Mouse (Mus musculus) adrenal gland, postnatal 10 days (tissue): ENCODE results near the gene Cd7. TPM values are rescaled to one million over a fixed set of nuclear protein-coding genes. Genes with fewer than 3 reads are reported as not detected.
A peak's percentile ranks its signal among the peaks of the same experiment; 100 is the strongest.
"Not testable (repeated sequence)": the region's sequence is repeated elsewhere in the genome, so short reads cannot be mapped to it uniquely, and the experiment has no call there.

Experiments used
- DNase-seq: peaks from one replicate; pipeline ENCODE4 v3.0.0; 2021; ENCODE audit warnings: mixed read lengths
- long read RNA-seq, 2 experiments: library from polyadenylated mRNA; stranded (forward); transcript quantifications; one replicate each; pipeline ENCODE4 v2.0.0; 2021
- total RNA-seq, 2 experiments: library from RNA; stranded (reverse); gene quantifications; 2 replicates each; pipeline ENCODE4 v1.2.3; 2021

Cd7 gene
- 1 to 10 TPM; 1.7 to 2.8 TPM for total RNA-seq
- long read RNA-seq, experiment 1, partial matches to known transcripts, result 0 of 2 reads
- long read RNA-seq, experiment 1, other reads (novel, unspliced or antisense), result 0 of 2 reads
- long read RNA-seq, experiment 2, partial matches to known transcripts, result 0 of 1 reads
- long read RNA-seq, experiment 2, other reads (novel, unspliced or antisense), result 0 of 1 reads

DNA sequence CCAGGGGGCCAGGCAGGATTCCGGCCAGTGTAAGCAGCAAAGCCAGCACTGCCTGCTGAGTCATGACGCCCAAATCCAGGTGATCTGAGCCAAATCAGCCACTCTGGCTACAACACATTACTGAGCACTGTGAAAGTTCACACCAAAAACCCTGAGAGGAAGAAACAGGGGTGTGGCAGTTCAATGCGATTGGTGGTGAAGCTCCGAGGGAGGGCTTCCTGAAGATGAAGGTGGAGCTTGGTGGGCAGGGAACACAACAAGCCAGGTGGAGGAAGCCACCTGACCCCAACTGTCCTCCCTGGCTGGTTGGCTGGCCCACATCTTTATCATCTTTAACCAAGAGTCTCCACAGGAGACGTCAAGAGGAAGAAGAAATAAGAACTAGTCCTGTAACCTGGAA, at the start of gene Cd7:
Cd7 (minus strand) TSS at position 117 of the 400 bp plus-strand sequence.
- DNase-seq, result no peak

DNA sequence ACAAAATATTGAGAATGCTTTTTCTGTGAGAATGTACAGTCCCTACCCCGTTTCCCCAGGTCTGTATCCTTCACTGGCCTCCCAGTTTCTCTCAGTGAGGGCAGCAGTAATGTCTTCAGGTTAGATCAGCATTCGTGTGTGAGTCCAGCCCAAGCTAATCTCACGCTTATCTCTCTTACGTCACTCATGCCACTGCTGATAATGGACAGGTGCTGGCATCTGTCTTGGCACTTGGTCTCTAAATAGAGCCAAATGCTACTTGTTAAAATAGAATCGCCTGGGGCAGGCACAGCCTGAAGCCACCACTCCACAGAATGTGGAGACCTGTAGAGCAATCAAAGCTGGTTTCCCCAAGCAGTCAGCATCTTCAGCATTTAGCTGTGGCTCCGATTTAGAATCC, 49.8 kb upstream of the Cd7 start:
- no peak for DNase-seq

DNA sequence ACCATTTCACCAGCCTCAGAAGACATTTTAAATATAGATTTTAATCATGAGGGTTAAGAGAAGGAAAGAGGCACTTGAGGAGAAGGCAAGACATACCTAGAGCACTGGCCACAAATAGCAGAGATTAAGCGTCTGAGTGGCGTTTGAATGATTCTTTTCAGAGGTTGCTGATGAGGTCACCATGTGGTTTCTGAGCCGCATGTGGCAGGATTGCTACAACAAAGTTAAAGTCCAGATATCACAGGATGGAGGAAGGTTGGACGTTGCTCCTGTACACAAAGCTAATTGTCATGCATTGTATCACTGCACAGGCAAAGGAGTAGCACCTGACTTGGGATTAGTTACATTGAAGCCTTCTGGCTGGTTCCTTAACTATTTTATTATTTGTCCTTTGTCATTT, 47.1 kb upstream of the Cd7 start:
- no peak for DNase-seq

DNA sequence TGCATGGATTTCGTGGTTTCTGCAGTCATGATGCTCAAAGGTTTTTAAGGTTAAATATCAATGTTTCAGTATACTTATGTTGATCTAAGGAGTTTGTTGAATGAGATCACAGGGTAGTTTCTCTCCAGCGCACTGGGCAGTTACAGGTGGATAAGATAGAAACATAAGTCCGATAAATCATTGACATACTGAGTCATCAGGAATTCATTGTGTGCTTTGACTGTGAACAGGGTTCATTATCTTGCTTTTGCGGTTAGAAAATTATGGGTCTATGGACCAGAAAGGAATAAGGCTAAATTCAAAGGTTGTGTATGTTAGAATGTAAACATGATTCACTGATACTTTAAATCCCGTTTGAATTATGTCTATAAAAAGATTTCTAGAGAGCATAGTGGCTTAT, 46.0 kb upstream of the Cd7 start:
- DNase-seq, result no peak

DNA sequence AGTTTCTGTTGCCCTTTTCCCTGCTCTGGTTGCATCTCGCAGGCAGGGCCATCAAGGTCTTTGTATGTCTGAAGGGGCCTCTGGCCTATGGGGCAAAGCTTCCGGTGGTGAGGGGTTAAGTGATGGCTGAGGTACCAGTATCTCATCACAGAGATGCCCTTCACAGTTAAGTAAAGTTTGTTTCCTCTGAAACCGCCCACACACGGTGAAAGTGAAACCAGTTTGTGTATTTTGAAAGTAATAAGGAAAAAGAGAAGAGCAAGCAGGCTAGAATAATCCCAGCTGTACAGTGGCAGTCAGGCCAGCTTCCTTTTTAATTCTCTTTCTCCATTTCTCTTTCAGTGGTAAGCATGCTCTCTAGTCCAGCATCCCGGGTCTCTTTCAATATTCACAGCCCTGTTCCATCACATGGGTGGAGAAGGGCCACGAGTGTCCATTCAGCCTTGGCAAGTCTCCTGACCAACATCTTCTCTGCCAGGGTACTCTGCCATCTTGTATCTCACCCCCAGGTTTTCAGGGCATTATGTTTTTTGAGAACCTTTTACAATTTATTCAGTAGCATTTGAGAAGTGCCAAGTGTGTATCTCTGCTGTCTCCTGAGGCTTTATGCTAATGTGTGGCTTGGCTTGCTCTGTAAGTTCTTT, 43.8 kb upstream of the Cd7 start:
- DNase-seq, result no peak

DNA sequence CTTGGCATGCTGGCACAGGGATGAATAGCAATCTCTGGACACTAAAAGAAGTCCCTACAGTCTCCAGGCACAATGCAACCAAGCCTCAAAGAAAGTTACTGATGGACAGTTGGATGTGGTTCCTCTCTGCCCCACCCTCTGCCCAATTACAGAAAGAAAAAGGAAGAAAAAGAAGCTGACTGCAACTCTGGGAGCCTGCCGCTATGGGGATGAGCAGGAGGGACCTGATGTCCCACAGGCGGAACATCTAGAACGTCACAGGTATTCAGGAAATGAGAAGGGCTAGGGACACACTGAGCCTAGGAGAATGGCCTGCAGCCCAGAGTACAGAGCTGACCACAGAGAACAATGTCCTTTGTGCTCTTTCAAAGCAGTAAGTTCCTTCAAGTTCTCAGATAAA, 43.0 kb upstream of the Cd7 start:
- DNase-seq, result no peak

DNA sequence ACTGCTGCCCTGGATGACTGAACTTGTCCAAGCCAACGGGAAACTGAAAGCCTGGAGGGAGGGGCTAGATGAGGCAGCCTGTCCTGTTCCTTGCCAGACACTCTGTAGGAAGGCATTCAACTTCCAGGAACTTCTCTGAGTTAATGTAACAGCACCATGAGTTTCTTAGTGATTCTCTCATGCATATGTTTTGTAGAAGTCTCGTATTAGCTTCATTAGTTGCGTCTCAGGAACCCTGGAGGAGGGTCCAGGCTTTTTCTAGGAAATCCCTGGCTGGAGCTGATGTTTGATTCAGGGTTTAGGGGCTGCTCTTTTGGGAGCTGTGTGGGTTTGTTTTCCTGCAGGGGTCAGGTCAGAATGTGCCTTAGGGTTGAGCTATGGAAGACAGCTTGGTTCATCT, 41.9 kb upstream of the Cd7 start, which contains the start of gene Sectm1a:
Sectm1a (minus strand) TSS at position 101 of the 400 bp plus-strand sequence.
- DNase-seq, result no peak

DNA sequence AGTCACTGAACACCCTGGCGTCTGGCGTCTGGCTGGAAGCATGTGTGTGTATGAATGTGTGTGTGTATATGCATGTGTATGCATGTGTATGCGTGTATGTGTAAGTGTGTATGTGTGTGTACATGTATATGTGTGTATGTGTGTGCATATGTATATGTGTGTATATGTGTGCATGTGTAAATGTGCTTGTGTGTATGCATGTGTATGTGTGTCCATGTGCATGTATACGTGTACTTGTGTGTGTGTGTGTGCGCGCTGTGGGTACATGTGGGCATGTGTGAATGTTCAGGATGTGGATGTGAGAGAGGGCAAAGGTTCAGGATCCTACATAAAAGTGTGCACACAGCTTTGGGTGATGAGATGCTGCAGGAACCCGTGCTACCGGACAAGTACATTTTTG, 41.1 kb upstream of the Cd7 start:
- DNase-seq, result no peak

DNA sequence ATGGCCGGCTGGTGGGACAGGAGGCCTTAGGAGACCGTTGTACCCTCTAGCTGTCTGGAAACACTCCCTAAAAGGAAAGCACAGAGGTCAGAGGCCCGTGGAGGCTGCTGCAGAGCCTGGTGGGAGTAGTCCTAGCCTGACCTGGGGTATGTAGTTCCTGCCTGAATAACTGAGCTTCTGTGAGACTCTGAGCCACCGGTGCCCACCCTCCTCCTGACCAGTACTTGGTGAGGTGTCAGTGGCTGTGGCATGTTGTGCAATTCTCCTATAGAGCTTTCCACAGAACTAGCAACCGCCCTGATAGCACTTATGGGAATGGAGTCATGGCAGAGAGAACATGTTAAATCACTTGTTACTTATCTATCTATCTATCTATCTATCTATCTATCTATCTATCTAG, 36.4 kb upstream of the Cd7 start:
- no peak for DNase-seq

DNA sequence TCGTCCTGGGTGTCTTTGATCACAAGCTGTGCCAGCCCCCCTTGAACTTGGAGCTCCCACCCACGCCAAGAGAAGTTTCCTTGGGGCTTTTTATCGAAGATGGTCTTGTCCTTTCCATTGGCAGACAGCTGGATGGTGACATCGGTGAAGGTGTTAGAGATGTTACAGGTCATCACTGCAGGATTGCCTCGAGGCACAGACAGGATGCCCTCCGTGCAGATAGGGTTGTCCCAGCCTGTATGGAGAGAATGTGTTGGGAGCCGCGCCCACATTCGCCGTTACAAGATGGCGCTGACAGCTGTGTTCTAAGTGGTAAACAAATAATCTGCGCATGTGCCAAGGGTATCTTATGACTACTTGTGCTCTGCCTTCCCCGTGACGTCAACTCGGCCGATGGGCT, 30.4 kb upstream of the Cd7 start:
- DNase-seq, result not testable (repeated sequence)

DNA sequence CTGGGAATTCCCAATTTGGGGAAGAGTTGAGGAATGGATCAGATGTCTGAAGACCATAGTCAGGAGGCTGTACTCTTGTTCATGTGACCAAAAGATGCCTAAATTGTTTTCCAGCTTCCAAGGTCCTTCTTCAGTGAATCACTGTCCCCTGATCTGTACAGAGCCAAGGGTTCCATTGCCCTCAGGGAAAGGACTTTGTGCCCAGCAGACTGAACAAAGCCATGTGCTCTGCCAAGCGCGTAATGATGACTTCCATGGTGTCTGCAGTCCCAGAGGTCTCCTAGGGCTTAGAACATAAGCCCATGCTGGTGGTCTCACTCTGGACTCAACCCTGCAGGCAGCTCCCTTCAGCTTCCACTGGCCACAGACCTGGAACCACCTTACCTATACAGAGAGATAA, 28.7 kb upstream of the Cd7 start:
- DNase-seq, result no peak

DNA sequence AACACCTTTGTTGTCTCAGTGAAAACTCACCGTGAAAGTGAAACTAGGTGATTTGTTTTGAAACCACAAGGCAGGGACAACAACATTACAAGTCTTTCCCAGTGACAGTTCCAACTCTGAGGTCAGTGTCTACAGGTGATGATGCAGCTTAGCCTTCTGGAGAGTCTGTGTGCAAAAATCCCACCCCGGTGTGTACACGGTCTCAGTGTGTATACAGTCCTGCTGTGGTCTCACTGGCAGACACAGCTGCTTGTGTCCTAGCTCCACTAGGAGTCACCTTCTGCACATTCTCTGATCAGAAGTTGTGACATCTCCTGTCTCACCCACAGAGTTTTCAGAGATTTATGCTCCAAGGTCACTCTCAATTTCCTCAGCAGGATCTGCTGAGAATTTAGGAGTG, 25.0 kb upstream of the Cd7 start:
- DNase-seq, result peak; percentile 36

DNA sequence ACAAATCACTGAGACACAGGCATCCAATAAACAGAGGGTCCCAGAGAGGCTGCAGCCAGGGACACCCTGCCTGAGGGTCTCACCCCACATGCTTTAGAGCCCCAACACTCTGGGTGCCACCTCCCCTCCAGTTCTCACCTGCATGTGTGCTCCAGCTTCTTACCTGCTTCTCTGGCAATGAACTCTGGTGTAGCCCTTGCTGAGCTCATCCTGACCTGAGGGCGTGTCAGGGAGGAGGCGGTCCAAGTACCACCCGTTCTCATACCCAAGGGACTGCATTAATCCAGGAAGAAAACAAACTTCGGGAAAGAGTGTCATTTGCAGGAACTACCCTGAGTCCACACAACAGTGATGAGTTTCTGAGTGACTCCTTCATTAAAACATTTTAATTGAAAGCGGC, 24.2 kb upstream of the Cd7 start, which contains the start of gene Sectm1b:
Sectm1b (minus strand) TSS at position 191 of the 400 bp plus-strand sequence.
- no peak for DNase-seq

DNA sequence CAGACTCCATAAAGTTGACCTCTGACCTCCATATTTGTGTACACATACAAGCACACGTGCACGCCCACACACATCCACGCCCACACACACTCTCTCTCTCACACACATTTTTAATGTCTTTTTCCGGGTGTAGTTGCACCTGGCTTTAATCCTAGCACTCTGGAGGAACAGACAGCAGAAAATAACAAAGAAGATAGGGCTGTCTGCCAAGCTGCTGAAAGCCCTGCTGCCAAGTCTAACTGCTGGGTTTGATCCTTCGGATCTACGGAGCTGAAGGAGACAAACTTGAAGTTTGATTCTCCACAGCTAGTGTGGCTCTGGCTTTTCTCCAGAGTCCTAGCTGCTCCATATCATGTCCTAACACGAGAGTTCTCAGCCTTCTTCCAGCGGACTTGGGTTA, 22.4 kb upstream of the Cd7 start:
- no peak for DNase-seq

DNA sequence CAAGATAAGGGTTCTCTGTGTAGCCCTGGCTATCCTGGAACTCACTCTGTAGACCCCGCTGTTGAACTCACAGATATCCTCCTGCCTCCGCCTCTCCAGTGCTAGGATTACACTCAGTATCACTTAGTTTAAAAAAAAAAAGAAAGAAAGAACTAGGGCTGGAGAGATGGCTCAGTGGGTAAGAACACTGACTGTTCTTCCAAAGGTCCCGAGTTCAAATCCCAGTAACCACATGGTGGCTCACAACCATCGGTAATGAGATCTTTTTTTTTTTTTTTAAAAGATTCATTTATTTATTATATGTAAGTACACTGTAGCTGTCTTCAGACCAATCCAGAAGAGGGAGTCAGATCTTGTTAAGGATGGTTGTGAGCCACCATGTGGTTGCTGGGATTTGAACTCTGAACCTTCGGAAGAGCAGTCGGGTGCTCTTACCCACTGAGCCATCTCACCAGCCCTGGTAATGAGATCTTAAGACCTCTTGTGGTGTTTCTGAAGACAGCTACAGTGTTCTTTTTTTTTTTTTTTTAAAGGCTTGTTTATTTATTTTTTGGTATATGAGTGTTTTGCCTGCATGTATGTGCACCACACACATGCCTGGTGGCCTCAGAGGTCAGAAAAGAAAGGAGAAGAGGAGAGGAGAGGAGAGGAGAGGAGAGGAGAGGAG, 21.3 kb upstream of the Cd7 start:
- not testable (repeated sequence) for DNase-seq

DNA sequence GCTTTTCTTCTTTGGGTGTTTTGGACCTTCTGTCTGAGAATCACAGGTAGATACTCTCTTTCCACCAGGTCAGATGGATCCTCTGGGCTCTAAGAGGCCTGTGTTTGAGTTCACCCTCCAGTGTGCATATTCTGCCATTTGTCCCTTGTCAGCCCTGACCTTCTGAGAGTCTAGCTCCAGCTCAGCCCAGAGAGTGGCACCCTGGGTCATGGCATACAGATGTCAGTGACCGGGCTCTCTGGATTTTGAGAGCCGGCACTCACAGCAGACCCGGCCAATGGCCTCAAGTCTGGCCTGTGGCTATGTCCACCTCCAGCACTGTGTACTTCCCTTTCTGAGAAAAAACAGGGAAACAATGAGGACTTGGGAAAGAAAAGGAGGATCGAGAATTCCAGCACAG, 20.3 kb upstream of the Cd7 start:
- no peak for DNase-seq

DNA sequence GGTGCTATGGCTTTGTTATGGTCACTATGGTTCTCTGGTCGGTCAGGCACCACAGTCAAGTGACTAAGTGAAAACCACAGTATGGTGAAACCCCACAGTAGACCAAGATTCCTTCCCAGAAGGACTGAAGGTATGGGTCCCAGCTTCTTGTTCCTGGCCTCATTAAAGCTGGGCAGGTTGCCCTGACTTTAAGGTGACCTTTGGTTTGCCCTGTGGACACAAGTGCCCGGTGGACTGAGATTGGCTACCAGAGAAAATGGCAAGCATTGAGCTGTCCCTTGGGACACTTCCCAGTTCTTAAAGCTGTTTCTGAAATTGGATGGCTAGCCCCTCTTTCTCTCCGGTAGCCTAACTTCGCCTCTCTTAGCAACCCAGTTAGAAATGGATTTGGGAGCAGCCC, 19.7 kb upstream of the Cd7 start:
- DNase-seq, result peak; percentile 46

DNA sequence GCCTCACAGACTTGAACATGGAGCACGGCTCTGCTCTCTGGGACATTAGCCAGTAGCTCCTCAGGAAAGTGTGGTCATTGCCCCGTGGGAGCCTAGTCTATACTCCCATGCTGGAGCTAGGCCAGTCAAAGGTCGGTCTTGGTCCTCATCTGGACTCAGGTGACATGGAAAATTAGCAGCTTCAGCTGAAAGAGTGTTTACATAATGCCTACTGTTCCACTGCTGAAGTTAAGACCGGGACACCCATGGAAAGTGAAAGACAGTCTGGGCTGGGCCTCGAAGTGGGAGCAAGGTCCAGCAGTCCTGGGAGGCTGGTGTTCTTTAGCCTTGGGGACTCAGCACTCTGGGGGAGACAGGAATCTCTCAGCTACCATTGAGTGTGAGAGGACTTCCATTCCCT, 18.9 kb upstream of the Cd7 start:
- DNase-seq, result no peak

DNA sequence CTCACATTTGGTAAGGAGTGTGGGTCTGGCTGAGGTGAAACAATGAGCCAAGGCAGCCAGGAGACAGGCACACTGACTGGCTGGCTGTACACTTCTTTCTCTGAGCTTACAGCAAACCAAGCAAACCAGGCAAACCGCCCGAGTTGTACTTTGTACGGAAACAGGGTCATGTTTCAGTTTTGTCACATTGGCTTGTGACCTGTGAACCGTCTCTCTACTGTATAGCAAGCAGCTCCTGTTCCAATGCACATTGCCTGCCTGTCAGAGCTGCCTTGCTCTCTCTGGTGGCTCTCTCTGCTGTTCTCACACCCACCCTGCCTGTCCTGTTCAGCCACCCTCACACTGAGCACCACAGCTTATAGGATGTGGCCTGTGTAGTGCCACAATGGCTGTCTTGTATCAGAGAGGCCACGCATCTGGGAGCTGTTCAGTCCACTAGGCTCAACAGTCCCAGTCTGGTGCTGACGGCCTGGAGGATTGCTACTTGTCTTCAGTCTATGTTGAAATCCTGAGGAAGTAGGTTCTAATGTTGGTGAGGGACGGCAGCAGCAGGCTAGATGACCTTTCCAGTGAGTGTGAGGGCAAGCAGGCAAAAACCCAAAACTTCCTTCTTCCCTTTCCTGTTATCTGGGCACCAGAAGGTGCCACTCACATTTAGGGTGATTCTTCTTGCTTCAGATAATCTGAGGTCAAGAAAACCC, 17.5 kb upstream of the Cd7 start:
- no peak for DNase-seq

DNA sequence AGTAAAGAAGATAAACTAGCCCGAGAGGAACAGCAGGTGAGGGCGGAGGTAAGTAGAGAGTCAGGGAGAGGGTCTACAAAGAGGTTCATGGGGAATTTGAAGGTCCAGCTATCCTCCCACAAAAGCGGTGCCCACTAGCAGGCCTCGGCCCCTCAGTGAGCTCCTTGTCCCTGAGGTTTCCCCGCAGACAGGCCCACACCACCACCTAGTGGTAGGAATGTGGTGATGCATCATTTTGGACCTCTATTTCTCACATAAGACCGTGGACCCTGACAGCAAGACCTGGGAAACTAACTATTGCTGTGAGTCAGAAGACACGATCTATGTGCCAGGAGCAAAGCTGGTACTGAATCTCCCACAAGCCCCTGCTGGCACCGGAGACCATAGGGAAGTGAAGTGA, 14.3 kb upstream of the Cd7 start:
- peak; percentile 88 for DNase-seq

DNA sequence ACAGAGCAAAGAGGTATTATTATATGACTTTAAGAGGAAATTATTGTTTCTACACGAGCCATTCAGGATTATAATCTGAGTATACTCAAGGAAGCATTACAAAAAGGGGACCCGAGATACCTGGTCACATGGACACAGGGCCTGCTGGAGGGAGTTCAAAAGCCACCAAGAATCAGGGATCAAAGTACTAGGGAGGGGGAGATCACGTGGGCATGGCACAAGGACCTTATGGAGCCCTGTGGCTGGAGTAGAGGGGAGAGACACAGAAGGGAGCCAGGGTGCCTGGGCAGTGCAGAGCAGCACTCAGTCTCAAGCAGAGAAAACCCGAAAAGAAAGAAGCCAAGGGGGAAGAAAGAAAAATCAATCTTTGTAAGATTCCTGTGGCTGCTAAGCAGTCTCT, 13.2 kb upstream of the Cd7 start:
- DNase-seq, result no peak

DNA sequence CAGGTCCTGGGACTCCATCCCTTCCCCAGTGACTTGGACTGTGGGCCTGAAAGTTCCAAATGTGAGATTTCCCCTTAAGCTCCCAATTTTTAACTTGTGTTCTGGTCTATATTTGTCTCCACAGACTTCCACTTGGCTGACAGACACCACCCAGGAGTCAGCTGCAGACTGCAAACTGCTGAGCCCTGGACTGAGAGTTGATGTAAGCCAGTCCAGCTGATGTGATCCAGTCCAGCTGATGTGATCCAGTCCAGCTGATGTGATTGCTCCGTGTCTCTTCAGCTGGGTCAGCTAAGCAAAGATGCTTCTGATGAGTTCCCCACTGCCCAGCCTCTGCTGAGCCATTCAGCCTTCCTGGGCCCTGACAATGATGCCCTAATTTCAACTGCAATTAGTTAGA, 12.6 kb upstream of the Cd7 start:
- DNase-seq, result no peak

DNA sequence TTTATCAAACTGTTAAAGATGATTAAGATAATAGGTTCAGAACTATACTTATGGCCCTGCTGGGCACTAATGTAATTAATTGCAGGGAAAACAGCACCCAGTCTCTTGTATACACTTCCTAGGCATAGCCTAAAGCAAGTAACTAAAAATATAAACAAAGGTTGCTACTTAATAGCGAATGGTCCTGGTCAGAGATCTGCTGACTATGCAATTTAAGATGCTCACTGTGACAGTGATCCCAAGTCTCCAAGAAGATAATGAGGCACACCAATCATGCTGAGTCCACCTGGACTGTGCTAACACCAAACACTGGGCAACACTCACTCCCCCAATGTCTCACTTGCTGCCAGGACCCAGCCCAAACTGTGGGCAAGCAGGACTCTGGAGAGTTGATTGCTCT, 10.6 kb upstream of the Cd7 start:
- no peak for DNase-seq
